Mouse (Mus musculus) liver, postnatal 0 days (tissue): ENCODE measurements around the gene Mapk6. TPM values are rescaled to one million over a fixed set of nuclear protein-coding genes. Genes with fewer than 3 reads are reported as not detected.
"Not testable (repeated sequence)": the region's sequence is repeated elsewhere in the genome, so short reads cannot be mapped to it uniquely, and the experiment has no call there.

ENCODE experiments used
- ATAC-seq: fragments of 200-750 bp; cut with Nextera tagmentation; 2 replicates; pipeline ENCODE4 v1.8.0; 2017; ENCODE audit warnings: mild to moderate bottlenecking, moderate library complexity
- DNase-seq: peaks from one replicate; pipeline ENCODE4 v3.0.0-alpha.2; 2016
- H3K27ac ChIP-seq: fragments of 300-500 bp; sonication (generic); 2 replicates; pipeline ENCODE4 v1.5.1; 2014; ENCODE audit warnings: antibody characterized with exemption, moderate library complexity, mild to moderate bottlenecking, low read depth
- H3K27me3 ChIP-seq: fragments of 300-500 bp; sonication (generic); 2 replicates; pipeline ENCODE4 v1.6.1; 2014; ENCODE audit warnings: low read length, control low read depth, mixed read lengths; ENCODE audit not compliant: insufficient read depth
- H3K36me3 ChIP-seq: fragments of 300-500 bp; sonication (generic); replicated peaks from 2 replicates; pipeline ENCODE4 v1.6.1; 2014; ENCODE audit warnings: mild to moderate bottlenecking, control low read depth, low read length, moderate library complexity, mixed read lengths; ENCODE audit not compliant: insufficient read depth
- H3K4me1 ChIP-seq: fragments of 300-500 bp; sonication (generic); 2 replicates; pipeline ENCODE4 v1.6.1; 2014; ENCODE audit warnings: antibody characterized with exemption, mild to moderate bottlenecking, control low read depth; ENCODE audit not compliant: insufficient read depth
- H3K4me2 ChIP-seq: fragments of 300-500 bp; sonication (generic); 2 replicates; pipeline ENCODE4 v1.6.1; 2014; ENCODE audit warnings: low read depth, mild to moderate bottlenecking, low read length, moderate library complexity, mixed read lengths
- H3K4me3 ChIP-seq: fragments of 300-500 bp; sonication (generic); 2 replicates; pipeline ENCODE4 v1.5.1; 2014; ENCODE audit warnings: low read depth, low read length
- H3K9ac ChIP-seq: fragments of 300-500 bp; sonication (generic); replicated peaks from 2 replicates; pipeline ENCODE4 v1.6.1; 2014; ENCODE audit warnings: mild to moderate bottlenecking, moderate library complexity
- H3K9me3 ChIP-seq: fragments of 300-500 bp; sonication (generic); 2 replicates; pipeline ENCODE4 v1.6.1; 2016; ENCODE audit warnings: mild to moderate bottlenecking, control low read depth, low read length, mixed read lengths
- CTCF ChIP-seq: sonication (generic); IDR thresholded peaks from 2 replicates; pipeline ENCODE4 v1.5.1; 2016; ENCODE audit warnings: antibody characterized with exemption, low read depth
- EP300 ChIP-seq: IDR thresholded peaks from 2 replicates; pipeline ENCODE4 v1.6.1; 2016; ENCODE audit warnings: antibody characterized with exemption, low read depth, mild to moderate bottlenecking
- WGBS: fragments of 180-500 bp; shearing (Covaris S2); extraction: QIAGEN DNeasy Blood & Tissue Kit; methylation state at CpG from one replicate; pipeline ENCODE4 v1.1.7; 2014; ENCODE audit not compliant: insufficient replicate concordance; 5-methylcytosine and 5-hydroxymethylcytosine counted together
- polyA plus RNA-seq: library from polyadenylated mRNA; unstranded; fragments of >200 nt; fragmentation: Nextera tagmentation; extraction: Ambion mirVana; gene quantifications from 2 replicates; pipeline ENCODE4 v1.2.1, GENCODE M21; 2015

Mapk6 gene
- 17.2 and 18.4 TPM in 2 replicates for polyA plus RNA-seq

DNA sequence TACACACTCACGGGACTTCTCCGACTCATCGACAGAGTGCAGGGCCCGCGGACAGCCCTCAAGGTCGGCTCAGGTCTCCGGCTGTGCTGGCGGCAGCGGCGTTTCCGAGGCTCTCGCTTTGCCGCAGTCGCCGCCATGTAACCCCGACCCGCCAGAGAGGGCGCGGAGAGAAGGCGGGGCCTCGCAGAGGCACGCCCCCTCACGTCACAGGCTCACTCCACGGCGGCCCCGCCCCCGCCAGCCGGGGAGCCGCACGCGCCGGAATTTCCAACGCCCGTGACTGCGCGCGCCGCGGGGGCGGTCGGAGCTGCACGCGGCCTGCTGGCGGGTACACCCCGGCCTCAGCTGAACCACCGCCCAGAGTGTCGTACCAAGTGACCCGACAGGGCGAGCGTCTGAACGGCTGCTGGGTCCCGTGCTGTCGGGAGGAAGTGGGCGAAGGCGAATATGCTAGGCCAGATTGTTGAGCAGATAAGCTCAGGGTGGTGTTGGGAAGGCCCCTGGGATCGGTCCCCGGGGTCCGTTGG, at the start of gene Mapk6:
Gene Mapk6, minus strand, starts transcription at position 154 of the 527 bp plus-strand sequence.
- under 1% methylated on average over 50 of the region's 58 CpGs for WGBS
- ATAC-seq: peak; percentile 91
- Histone ChIP-seq H3K27me3 (no peaks in the 10 kb centered on the region), H3K9me3 (no peaks in the 10 kb centered on the region), H3K9ac (peak within 1 kb of the TSS; percentile 74), H3K4me3 (peak within 1 kb of the TSS; percentile 68), H3K4me1 (peaks cover 29% of the 10 kb centered on the region), H3K4me2 (peak within 1 kb of the TSS; percentile 86), H3K36me3 (no peaks in the 10 kb centered on the region), H3K27ac (peak within 1 kb of the TSS; percentile 91)
- DNase-seq: peak; percentile 98
- no peak; the same call in 1 of the 2 replicates for TF ChIP-seq EP300
- TF ChIP-seq CTCF: no peak

DNA sequence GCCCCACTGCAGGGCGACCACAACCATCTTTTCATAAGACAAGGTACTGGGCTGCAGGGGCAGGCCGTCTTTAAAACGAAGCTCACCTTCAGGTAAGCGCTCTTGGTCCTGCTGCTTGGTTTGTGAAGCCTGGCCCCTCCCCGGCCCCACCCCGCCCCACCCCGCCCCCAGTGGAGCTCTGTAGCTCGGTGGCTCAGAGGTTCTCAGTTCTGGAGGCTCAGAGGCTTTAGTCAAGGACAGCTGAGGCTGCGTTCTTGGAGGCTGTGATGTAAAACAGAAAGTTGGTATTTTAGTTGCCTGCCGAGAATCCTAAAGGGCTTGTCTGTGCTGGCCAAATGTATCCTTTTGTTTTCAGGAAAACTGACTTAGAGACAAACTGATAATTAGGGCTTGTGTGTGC, 45.9 kb upstream of the Mapk6 start:
- Histone ChIP-seq H3K4me1 (no peaks in the 10 kb centered on the region), H3K27me3 (no peaks in the 10 kb centered on the region), H3K4me3 (no peak overlapping the region), H3K36me3 (peaks cover 72% of the 10 kb centered on the region), H3K27ac (no peak overlapping the region), H3K9me3 (no peaks in the 10 kb centered on the region), H3K4me2 (no peak overlapping the region), H3K9ac (no peak overlapping the region)
- DNase-seq: no peak
- 81% methylated on average over 10 of the region's 10 CpGs for WGBS
- TF ChIP-seq EP300: no peak
- no peak for TF ChIP-seq CTCF
- no peak for ATAC-seq

DNA sequence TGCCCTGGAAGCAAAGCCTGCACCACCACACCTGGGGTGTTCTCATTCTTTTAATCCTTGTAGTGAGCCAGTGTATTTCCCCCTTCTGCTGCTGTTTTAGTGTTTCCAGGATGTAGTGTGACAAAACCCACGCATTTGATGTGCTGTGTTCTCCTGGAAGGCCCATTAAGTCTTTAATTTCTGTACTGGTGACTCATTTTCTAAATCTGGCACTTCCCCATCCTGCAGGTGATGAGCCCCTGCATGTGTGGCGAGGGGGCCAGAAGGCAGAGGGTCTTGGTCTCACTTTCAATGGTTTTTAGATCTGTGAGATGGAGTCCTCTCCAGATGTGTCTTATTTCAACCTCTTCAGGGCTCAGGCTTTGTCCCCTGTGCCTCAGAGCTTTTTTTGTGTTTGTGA, 44.2 kb upstream of the Mapk6 start:
- Histone ChIP-seq H3K36me3 (peaks cover 68% of the 10 kb centered on the region), H3K27ac (no peak overlapping the region), H3K9ac (no peak overlapping the region), H3K9me3 (no peaks in the 10 kb centered on the region), H3K4me3 (no peak overlapping the region), H3K4me2 (no peak overlapping the region), H3K4me1 (no peaks in the 10 kb centered on the region), H3K27me3 (no peaks in the 10 kb centered on the region)
- ATAC-seq (no peak), DNase-seq (no peak)
- 63% methylated on average over 2 of the region's 2 CpGs for WGBS
- TF ChIP-seq EP300 (no peak), CTCF (no peak)

DNA sequence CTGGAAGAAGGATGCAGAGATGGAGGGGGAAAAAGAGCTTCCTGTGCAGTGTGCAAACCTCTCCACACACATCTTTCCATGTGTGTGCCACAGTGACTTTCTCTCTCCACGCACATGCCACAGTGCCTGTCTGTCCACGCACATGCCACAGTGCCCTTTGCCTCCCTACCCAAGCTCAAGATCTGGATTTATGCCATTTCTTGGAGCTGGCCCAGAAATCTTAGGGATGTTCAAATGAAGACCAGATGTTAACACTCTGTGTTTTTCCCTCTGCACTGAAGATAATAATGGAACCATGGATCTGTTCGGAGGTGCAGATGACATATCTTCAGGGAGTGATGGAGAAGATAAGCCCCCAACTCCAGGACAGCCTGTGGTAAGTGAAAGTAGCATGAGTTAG, 38.2 kb upstream of the Mapk6 start:
- TF ChIP-seq EP300 (no peak), CTCF (no peak)
- H3K4me1 ChIP-seq: peaks cover 4% of the 10 kb centered on the region; the same call in 1 of the 2 replicates
- no peak overlapping the region for H3K27ac ChIP-seq
- DNase-seq: no peak
- peaks cover 41% of the 10 kb centered on the region for H3K36me3 ChIP-seq
- no peak overlapping the region for H3K4me3 ChIP-seq
- no peak for ATAC-seq
- H3K4me2 ChIP-seq: no peak overlapping the region
- H3K9ac ChIP-seq: no peak overlapping the region
- no peaks in the 10 kb centered on the region for H3K9me3 ChIP-seq
- no peaks in the 10 kb centered on the region for H3K27me3 ChIP-seq
- 87% methylated on average over 3 of the region's 3 CpGs for WGBS

DNA sequence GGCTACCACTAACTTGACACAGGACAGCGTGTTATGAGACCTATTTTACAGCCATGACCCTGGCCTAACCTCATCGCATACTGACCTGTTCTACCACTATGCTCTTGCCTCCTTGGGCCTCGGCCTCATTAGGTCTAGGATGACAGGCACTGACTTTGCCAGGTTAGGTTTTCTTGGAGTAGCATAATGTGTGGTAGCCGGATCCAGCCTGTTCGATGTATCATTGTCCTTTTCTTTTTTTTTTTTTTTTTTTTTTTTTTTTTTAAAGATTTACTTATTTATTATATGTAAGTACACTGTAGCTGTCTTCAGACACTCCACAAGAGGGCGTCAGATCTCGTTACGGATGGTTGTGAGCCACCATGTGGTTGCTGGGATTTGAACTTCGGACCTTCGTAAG, 36.8 kb upstream of the Mapk6 start:
- Histone ChIP-seq H3K36me3 (peaks cover 34% of the 10 kb centered on the region), H3K4me1 (peaks cover 14% of the 10 kb centered on the region)
- not testable (repeated sequence) for H3K4me3 ChIP-seq, DNase-seq, H3K4me2 ChIP-seq, H3K9ac ChIP-seq, ATAC-seq, H3K27me3 ChIP-seq, H3K27ac ChIP-seq, H3K9me3 ChIP-seq
- WGBS: 78% methylated on average over 10 of the region's 10 CpGs

DNA sequence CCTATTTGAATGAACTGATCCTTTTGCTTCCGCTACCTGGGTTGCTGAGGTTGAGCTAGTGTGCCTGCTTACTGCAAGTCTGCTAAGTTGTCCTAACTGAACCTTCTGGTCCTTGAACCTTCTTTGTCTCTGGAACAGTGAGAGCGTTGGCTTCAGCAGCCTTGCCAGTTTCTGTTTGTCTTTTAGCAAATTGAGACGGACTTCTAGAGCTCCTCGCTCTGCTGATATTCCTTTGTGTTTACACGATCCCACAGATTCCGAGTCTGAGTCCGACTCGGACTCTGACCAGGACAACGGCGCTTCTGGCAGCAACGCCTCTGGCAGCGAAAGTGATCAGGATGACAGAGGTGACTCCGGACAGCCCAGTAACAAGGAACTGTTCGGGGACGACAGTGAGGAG, 35.2 kb upstream of the Mapk6 start:
- WGBS: 83% methylated on average over 15 of the region's 15 CpGs
- DNase-seq: peak; percentile 22
- H3K27ac ChIP-seq: no peak overlapping the region
- H3K36me3 ChIP-seq: peaks cover 28% of the 10 kb centered on the region
- no peaks in the 10 kb centered on the region for H3K27me3 ChIP-seq
- no peak overlapping the region for H3K4me3 ChIP-seq
- no peak for TF ChIP-seq EP300
- TF ChIP-seq CTCF: no peak
- no peak for ATAC-seq
- H3K4me1 ChIP-seq: peaks cover 14% of the 10 kb centered on the region
- 0 out of 2 replicates have a peak overlapping the region, but pooled peaks have one; percentile 8 for H3K9ac ChIP-seq
- H3K9me3 ChIP-seq: no peaks in the 10 kb centered on the region
- no peak overlapping the region; the same call in 1 of the 2 replicates for H3K4me2 ChIP-seq
